Mouse (Mus musculus): ENCODE results near the gene Rpl3l.

DNA sequence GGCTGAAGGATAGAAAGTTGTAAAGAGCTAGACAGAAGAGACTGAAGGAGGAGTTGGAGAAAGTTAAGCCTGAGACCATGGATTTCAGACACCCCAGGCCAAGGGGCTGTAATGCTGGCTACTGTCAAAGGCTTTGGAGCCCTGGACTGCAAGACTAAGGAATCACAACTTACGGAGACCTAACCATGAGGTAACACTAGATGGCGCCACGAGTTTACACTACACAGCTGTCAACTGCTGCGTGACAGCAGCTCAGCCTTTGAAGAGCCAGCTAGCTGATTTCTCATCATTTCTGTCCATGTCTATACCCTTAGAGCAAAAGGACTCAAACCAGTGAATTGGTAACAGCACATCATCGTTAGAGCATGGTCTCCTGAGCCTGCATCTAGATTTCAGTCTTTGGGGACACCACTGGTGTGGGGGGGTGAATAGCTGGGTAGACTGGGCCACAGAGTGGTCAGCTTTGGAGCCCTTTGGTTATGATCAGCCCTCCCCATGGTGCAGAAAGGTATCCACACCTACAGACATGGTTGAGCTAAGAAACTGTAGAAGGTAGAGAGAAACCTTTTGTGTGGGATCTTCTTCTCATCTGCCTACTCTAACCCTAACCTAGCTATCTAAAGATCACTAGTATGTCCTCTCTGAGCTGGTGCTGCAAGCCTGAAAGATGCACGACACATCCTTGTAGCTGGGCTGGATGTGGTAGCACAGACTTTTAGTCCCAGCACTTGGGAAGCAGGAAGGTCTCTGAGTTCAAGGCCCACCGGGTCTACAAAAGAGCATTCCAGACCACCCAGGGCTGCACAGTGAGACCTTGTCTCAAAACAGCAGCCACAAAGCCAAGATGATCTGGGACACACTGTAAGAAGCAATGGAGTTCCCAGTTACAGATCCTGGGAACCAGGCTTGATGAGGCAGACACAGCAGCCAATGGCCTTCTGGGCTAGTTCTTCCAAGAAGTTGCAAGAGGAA is 18.2 kb downstream of the Rpl3l start:
- peak; percentile 93 for TF ChIP-seq CTCF (IDR thresholded peaks at IDR 0.05; ENCODE audit: borderline replicate concordance, insufficient read depth, low read length)
- no peak for TF ChIP-seq POLR2A (IDR thresholded peaks at IDR 0.05; ENCODE audit: low read depth, low read length)
